Mouse (Mus musculus) neural tube, embryonic 10.5 days (tissue): ENCODE results near the gene Ddx4.

ENCODE experiments used
- DNase-seq: peaks from one replicate; pipeline ENCODE4 v3.0.0-alpha.2; 2017; ENCODE audit warnings: low spot score; ENCODE audit errors: extremely low spot score

Ddx4 gene

DNA sequence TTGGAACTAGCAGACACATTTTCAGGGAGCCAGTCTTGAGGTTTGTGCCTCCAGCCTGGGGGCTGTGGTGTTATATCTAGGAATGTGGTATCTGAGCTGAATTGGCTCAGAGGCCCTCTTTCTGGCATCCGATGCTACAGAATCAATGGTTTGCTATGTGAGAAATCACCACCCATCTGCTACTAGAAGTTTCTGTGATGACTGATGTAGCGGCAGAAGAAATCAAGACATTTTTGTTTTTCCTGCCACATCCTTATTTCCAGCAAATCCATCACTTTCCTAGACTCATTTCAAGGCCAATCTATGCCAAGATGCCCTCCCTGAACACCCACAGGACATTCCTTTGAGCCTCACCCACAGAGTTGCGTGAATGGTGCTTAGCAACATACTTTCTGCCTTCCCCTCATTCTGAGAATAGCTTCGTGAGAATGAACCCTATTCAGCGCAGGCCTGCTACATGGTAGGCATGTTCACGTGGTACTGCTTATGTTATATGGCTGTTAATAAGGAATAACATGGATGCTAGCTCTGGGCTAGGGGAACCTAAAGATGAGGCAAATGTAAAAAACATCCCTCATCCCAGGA lies 91.6 kb downstream of the Ddx4 start:
- no peak for DNase-seq

GRCm38 (mm10) chr13:112556501-112556900 lies 95.8 kb downstream of the Ddx4 start:
- DNase-seq = no peak

- no peak for DNase-seq
Observed at GRCm38 (mm10) chr13:112553304-112553703, 99.0 kb downstream of the Ddx4 start.

- no peak for DNase-seq
Observed at GRCm38 (mm10) chr13:112551641-112552548, 100.4 kb downstream of the Ddx4 start.
